Mouse (Mus musculus) C2C12 (cell line): ENCODE data around the gene Cap1.

Source experiments
- CTCF ChIP-seq: IDR thresholded peaks from one replicate; pipeline ENCODE4 v1.5.1; 2011; ENCODE audit not compliant: control insufficient read depth, insufficient read depth, insufficient read length
- FOSL1 ChIP-seq: IDR thresholded peaks from one replicate; pipeline ENCODE4 v1.8.0; 2011; ENCODE audit warnings: mild to moderate bottlenecking, low read length; ENCODE audit not compliant: poor library complexity, insufficient read depth, severe bottlenecking
- MAX ChIP-seq: IDR thresholded peaks from one replicate; pipeline ENCODE4 v1.6.1; 2011; ENCODE audit warnings: mild to moderate bottlenecking, control low read depth
- MYOD1 ChIP-seq: IDR thresholded peaks from one replicate; pipeline ENCODE4 v1.6.1; 2011; ENCODE audit warnings: low read depth; ENCODE audit not compliant: control insufficient read depth, insufficient read length
- MYOG ChIP-seq: IDR thresholded peaks from one replicate; pipeline ENCODE4 v1.6.1; 2011; ENCODE audit not compliant: control insufficient read depth, insufficient read length; ENCODE audit errors: extremely low read depth
- USF1 ChIP-seq: IDR thresholded peaks from one replicate; pipeline ENCODE4 v1.6.1; 2011; ENCODE audit warnings: low read depth, mild to moderate bottlenecking, control low read depth, moderate library complexity

DNA sequence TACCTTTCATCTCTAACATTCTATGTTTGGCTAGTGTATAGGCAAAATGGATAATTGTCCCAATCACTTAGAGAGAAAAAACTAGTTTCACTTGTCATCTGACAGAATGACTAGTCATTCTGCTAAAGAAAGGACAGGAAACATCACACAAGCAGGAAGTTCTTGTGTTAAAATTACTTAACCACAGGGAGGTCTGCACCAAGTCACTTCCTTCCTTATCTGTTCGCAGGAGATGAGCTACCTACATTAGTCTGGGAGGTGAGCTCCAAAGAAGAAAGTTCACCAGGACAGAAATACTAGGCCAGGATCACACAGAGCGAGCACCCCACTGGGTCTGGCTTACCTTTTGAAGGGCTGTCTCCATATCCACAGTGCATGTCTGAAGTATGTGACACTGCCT is 13.9 kb downstream of the Cap1 start:
- TF ChIP-seq CTCF, result no peak
- no peak for TF ChIP-seq MAX
- no peak for TF ChIP-seq USF1
- no peak for TF ChIP-seq MYOD1
- TF ChIP-seq FOSL1, result no peak
- no peak for TF ChIP-seq MYOG
